Mouse (Mus musculus) inflammation-experienced regulatory T-cells, adult 16 weeks (primary cell): ENCODE measurements around the gene Dpt. TPM values are rescaled to one million over a fixed set of nuclear protein-coding genes. Genes with fewer than 3 reads are reported as not detected.

Experiments
- polyA plus RNA-seq: library from polyadenylated mRNA; unstranded; fragments of 100-300 nt; shearing (Covaris generic); gene quantifications from one replicate; pipeline ENCODE4 v1.2.1, GENCODE M21; 2017

Dpt gene
- 0.78 TPM for polyA plus RNA-seq

GRCm38 (mm10) chr1:164796471-164796870 is at the start of gene Dpt:
Gene Dpt, plus strand, starts transcription at chr1:164796644.

Other genes with a start within 250 kb of the Dpt start
- 3.5 TPM for gene Xcl1, start 138.9 kb downstream of the Dpt start, polyA plus RNA-seq